Mouse (Mus musculus): ENCODE measurements at regions not wholly inside any gene's neighbourhood (a gene's known extent, or its start where the extent isn't known, plus 50 kb on each side); places are given as distances from the start of the nearest gene placed in this dataset.

DNA sequence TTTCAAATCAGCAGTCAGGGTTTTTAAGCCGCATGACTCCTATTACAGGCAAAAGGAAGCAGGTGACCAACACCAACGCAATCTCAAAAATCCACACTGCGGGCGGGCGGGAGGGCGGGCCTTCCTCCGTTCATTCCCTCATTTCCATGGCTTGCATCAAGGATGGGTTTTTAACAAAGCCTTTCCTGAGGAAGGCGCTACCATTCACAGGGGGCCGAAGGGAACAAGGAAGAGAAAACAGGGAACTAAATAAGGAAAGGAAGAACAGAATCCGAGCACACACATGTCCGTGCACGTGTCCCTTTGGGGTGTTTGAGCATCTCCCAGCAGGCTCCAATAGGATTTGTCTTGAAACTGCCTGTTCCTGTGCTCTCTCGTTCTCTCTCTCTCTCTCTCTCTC, 421.0 kb upstream of the Jarid2 start:
- no peak for DNase-seq
- intact Hi-C loops (cut with DNase I), result loop anchor here (5.0 kb wide), 3 partner anchors 49 to 446 kb away; no protein-coding TSS in a partner anchor

DNA sequence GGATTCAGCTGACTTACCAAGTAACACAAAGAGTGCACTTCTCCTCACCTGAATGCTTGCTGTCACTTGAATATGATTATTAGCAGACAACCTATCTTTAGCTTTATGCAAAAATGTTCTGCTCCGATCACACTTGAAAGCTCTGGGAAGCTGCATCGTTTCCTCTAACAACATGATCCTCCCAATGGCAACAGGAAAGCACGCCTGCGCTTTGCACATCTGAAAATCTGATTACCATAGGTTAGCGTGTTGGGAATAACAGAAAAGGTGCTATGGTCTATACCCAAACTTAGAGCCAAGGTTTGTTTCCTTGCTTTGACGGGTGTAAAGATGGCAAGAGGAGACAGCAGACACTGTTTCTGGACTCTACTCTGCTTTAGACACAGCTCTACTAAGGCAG, 417.0 kb upstream of the Jarid2 start:
- DNase-seq, result no peak
- intact Hi-C loops (cut with DNase I), result loop anchor here (5.0 kb wide), 2 partner anchors 55 to 255 kb away; no protein-coding TSS in a partner anchor

DNA sequence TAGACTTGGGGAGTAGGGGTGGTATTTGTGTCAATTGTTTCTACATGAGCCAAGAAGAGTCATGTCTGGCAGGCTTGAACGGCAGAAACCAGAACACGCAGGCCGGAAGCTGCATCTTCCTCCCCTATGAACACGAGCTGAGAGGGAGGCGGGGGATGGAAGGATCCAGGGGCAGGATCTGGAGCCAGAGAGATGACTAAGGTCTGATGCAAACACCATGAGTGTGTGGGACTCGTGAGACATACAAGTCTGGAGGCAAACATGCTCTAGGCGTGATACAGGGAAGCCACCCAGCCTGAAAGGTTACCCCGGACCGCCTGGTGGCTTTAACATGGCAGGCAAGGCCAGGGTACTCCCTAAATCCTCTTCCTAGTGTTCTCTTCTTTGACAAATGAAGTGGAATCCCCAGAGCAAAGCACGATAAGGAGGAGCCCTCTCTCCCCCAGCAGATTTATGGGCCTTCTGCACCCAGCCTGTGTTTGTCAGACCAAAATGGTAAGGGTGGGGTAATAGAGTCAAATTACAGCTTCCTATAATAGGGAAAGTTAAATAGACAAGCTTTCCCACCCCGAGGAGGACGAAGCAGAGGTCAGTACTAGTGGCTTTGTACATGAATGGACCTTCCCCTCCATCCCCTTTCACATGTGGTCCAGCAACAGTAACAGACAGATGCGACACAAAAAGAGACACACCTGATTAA, 412.4 kb upstream of the Jarid2 start:
- DNase-seq, result peak in 1 of 2 experiments; percentile 42
- intact Hi-C loops (cut with DNase I), result no loop called here

DNA sequence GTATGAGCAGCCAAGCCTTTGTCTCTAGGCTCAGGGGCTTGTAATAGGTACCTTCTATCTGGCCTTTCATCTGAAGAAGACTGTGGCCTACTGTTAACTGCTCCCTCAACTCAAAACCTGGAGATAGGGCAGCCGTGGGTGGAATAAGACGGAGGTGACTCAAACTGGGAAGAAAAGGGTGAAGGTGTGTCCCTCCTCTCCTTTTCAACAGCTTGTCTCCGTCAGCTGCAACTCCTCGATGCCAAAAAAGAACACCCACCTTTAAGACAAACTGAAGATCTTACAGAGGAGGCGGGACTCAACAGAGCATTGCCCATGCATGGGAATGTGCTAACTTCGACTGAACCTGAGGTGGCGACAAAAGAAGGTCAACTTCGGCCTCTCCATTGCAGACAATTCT, 411.7 kb upstream of the Jarid2 start:
- no peak for DNase-seq
- intact Hi-C loops (cut with DNase I), result no loop called here

DNA sequence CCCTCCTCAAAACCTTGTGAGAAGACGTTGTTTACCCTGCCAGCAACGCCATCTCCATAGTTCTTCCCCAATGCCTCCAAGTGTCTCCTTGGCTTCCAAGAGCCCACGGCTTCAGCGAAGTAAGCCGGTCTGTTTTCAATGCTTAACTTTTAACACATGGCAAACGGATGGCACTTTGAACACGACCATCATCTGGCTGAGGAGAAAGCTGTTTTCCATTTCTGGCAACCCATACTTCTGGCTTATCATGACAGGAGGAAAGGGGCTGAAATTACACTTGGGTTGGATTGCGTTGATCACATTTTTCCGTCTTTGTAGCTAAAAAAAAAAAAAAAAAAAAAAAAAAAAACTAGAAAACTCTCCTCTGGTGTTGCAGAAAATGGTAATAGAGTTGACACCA, 410.2 kb upstream of the Jarid2 start:
- no peak for DNase-seq
- intact Hi-C loops (cut with DNase I), result no loop called here

DNA sequence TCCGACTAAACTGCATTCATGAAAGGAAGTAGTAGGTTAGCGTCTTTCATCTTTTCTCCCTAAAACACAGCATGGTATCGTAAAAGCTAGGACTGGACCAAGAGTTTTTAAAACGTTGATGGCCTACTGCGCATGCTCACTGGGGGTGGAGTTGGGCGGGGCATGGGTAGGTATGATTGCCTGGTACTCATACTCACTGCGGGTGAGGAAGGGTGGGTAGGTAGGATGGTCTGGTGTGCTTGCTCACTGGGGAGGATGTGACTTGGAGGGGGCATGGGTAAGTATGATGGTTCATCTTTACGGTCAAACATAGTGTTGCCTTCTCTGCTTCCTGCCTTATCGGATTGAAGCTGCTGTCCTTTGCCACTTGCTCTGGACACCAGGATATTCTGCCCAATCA, 409.8 kb upstream of the Jarid2 start:
- intact Hi-C loops (cut with DNase I), result no loop called here
- DNase-seq, result no peak

DNA sequence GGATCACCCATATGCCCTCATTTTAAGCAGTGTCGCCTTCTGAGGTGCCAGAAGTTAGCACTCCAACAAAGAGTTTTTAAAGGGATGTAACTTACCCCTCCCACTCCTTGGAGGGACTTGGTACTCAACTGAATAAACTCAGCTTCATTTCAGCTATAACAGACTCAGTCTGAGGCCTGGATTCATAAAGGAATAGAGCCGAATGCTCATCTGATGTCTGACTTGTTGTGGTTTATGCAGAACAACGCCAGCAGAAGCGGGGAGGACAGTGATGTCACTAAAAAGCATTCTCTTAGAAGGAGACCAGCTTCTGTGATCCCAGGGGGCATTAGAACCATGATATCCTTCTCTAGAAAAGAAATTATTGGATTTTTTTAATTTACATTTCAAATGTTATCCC, 409.0 kb upstream of the Jarid2 start:
- intact Hi-C loops (cut with DNase I), result no loop called here
- DNase-seq, result no peak

DNA sequence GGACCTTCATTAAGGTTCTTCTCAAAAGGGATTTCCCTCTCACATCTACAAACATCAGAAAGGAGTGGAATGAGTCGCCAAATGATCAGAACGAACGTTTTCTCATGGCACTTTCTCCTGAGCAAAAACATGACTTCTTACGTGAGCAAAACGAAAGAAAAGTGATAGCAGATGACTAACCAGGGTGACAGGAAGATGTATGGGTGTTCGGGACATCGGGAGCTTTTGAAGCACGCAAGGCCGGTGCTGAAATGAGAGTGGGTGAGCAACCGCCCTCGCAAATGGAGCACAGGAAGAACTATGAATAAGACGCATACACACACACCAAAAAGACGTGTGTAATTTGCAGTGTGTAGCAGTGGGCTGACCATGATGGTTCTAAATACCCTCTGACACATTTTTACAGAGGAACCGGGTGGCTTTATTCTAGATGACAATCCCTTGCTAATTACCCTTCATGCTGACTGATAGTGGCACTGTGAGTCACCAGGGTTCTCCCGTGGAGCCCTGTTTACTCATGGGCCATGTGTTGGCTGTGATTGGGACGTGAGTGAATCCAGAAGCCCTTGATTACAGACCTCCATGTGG, 408.2 kb upstream of the Jarid2 start:
- DNase-seq, result no peak
- intact Hi-C loops (cut with DNase I), result no loop called here

DNA sequence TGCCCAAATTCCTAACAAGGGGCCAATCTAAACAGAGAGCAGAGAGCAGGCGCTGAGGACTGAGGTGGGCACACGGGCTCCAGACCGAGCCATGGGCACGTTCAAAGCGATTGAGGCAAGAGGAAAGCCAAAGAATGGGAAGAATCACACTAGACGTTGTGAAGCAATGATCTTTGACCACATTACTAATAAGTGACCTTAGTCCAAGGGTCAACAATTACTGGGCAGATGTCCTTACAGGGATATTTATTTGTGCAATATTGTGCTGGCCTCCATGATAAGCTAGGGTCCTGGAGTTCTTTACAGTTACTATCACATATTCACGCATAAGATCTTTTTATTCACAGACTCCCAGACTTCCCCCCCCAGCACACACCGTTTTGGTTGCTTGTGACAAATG, 400.9 kb upstream of the Jarid2 start:
- intact Hi-C loops (cut with DNase I), result no loop called here
- no peak for DNase-seq

DNA sequence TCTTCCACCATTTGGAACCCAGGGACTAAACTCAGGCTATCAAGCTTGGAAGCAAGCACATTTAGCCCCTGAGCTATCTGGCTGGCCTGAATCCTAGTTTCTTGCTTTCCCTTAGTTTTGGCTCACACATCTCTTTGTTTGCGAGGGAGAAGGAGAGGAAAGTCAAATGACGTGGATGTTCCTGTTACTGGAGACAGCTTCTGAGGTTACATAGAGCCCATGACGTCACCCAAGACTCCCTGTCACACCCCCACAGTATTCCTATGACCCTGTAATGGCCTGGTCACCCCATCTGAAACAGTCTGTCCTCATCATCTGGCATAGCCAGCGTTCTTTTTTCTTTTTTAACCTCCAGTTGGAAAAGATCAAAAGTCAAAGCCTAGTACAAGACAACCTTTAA, 400.1 kb upstream of the Jarid2 start:
- no peak for DNase-seq
- intact Hi-C loops (cut with DNase I), result no loop called here

DNA sequence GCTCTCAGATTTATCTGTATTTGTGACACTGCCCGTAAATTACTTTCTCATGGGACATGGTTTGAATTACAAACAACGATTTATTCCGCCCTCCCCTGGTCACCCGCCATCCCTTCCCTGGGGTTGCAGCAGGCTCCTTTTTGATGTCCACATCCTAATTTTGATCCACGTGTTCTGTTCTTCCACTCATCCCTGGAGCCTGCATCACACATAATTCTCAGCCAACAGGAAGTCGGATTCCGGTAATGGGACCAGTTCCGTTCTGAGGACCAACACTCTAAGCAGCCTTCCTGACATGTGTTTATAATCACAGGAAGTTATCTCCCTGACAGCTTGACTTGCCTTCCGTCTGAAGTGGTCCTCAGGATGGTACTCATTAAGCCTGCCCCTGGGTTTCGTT, 399.6 kb upstream of the Jarid2 start:
- intact Hi-C loops (cut with DNase I), result no loop called here
- peak in 1 of 2 experiments; percentile 38 for DNase-seq

DNA sequence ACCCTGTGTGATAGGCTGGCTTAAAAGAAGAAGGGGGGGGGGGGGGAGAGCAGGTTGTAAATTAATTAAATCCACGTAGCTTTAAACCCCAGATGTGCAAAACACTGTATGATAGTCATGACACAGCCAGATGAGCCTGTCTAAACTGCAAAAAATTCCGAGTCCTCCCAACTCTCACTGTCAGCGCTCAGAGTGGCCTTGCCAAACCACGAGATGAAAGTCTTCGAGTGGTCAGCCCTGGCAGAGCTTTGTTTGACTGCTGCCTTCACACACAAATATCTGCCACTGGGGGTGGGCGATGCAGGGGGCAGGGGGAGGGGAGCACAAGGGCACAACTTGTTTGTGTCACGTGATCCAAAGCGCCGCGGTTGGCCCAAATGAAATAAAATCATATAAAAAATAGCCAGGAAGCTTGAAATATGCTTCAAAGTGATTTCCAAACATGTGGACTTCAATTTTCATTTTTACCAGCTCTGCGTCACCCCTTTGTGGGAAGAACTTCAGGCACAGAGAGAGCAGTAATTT, 396.5 kb upstream of the Jarid2 start:
- intact Hi-C loops (cut with DNase I), result no loop called here

DNA sequence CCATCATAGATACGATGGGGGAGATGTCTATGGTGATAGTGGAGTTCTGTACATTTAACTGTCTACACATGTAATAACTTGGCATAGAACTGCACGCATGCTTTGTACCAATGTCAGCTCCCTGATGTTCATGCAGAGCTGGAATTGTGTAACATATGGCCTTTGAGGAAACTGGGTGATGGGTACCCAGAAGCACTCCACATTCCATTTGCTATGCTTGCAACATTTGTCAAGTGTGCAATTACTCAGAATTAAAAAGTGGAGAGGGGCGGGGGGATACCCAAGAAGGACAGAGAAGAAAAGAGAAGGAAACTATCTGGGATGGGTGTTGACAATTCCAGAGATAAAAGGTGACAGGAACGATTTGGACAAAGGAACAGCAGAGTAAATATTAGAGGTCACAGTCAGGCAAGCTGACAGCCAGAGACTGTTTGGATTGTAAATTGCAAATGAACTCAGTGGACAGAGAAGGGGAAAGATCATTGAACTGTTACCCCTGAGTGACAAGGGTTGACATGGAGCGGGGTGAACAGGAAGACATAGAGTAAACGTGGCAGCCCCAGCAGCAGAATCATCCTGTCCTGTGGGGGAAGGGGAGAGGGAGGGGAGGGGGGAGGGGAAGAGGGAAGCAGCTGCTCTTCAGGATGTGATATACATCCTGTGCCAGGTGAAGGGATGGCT, 390.1 kb upstream of the Jarid2 start:
- intact Hi-C loops (cut with DNase I), result no loop called here
- no peak for DNase-seq

More for the DNA sequence above, 396.5 kb upstream of the Jarid2 start:
- no peak for DNase-seq

DNA sequence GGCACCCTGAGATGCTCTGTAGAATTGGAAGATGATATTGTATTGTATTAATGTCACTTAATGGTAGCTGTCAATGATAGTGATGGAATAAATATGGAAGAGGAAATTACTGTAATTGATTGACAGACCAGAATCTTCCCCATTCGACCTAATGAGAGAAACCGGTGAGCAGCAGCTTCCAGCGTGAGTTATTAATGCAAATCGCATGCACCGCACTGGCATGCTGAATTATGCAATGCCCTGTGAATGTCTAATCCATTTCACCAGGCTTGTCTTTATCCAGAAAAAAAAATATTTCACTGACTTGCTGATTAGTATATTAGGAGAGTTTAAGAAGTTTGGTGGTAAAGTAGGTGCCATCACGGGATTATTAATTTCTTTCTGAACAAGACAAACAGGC, 384.2 kb upstream of the Jarid2 start:
- intact Hi-C loops (cut with DNase I), result no loop called here
- DNase-seq, result no peak

DNA sequence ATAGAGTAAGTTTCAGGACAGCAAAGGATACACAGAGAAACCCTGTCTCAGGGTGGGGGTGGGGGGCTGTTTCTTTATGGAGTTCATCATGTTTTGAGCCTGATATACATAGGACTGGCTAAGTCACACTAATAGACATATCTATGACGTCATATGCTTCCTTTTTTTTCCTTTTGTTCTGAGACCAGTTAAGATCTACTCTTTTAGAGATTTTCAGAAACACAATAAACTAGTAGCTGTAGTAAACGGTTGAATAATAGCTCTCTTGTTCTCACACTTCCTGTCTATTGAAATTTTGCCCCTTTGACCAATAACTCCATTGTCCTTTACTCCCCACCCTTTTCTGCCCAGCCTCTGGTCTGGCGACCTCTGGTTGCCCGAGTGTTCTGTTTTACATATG, 382.6 kb upstream of the Jarid2 start:
- intact Hi-C loops (cut with DNase I), result no loop called here
- DNase-seq, result no peak

DNA sequence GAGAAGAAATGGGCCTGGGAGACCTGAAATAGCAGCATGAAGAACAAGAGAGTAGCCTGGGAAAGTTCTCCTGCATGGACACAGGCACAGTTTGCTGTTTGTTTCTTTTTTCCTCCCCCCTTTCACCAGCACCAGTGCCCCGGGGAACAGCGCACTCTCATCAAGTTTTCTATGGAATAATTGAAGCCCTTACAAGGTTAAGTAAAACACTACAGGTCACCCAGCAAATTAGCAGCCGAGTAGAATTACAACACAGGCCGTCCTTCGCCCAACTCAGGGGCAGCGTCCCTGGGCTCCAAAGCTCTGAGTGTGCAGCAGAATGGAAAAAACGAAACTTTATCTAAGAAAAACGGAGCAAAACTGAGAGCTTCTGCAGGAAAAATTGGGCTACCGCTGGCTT, 381.6 kb upstream of the Jarid2 start:
- intact Hi-C loops (cut with DNase I), result no loop called here
- DNase-seq, result no peak

DNA sequence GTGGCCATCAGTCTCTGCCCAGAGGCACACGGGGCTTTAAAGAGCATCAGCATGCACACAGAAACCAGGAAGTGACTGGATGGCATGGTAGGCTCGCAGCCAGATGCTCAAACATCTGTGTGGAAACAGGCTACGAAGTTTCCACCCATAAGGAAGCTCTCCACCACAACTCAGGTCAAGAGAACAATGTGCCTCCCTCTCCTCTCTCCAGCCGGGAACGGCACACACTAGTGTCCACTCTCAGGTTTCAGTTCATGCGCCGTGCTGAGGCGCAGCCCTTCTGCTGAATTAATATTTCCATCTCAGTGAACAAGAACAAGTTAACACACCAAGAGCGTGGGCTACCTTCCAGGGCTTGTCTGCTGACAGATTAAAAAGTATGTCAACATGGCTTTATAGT, 375.4 kb upstream of the Jarid2 start:
- intact Hi-C loops (cut with DNase I), result no loop called here
- DNase-seq, result no peak

DNA sequence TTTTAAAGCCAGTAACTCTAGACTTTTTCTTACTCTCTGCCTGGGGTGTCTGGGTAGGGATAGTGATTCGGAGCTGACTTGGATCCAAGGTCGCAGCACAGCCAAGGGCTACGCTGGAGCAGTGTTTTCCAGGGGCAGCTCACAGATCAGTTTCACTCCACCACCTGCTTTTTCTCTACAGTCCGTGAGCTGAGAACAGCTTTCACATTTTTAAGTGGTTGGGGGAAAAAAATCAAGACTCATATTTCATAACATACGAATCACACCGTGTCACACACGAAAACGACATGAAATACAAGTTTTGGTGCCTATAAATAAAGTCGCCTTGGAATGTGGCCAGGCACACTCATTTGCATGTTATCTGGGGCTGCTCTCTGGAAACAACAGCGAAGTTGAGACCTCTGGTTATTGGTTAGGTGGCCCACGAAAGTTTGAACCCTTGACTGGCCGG, 373.5 kb upstream of the Jarid2 start:
- intact Hi-C loops (cut with DNase I), result loop anchor here (5.0 kb wide), 1 partner anchor 48 kb away; no protein-coding TSS in a partner anchor
- DNase-seq, result peak; percentile 41 to 42

DNA sequence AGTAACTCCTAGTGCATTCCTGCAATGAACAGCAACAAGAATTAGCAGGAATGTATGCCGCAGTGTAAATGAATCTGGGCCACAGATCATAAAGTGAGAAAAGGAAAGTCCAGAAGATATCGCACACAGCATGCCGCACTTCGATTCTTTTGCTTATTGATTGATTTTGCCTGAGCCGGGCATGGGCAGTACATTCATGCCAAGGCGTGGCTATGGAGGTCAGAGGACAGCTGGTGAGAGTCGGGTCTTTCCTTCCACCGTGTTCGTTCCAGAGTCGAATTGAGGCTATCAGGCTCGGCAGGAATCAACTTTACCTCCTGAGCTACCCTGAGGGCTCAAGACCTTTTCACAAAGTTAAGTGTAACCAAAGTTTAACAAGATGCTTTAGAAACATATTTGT, 372.3 kb upstream of the Jarid2 start:
- intact Hi-C loops (cut with DNase I), result loop anchor here (5.0 kb wide), 1 partner anchor 50 kb away; no protein-coding TSS in a partner anchor

DNA sequence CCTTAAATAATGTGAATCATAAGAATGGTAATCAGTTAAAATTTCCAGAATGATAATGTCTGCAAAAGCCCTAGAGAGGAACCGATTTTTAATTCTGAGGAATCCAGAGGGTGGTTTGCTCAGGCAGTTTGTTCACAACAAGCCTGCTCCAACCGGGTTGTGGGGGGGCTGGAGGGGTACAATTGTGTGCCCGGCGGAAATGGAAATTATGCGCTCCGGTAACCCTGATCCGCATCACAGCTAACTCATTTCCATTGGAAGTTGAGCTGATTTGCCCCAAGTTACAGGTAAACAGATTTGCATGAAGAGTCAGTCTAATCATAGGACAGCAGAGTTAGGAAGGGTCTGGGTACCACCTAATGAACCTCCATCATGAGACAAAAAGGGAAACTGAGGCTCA, 369.9 kb upstream of the Jarid2 start:
- DNase-seq, result no peak
- intact Hi-C loops (cut with DNase I), result loop anchor here (5.0 kb wide), 1 partner anchor 52 kb away; no protein-coding TSS in a partner anchor

More for the DNA sequence above, 372.3 kb upstream of the Jarid2 start:
- no peak for DNase-seq

DNA sequence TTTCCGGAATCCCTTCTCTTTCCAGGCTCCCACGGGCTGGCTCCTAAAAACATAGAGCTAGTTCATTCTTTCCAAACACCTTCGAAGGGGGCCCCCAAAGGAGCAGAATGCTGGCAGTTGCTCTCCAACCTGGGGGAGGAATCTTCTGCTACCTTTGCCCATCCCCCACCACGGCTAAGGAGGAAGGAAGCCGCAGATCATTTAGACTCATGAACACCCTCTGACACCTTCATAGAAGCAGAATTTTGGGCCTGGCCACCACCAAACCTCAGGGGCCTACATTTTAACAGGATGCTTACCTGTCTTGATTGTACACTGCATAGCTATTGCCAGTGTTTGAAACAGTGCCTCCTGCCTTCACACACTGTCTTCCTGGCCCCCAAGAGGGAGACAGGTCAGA, 369.3 kb upstream of the Jarid2 start:
- intact Hi-C loops (cut with DNase I), result loop anchor here (5.0 kb wide), 1 partner anchor 128 kb away; no protein-coding TSS in a partner anchor
- no peak for DNase-seq

Measured in heart, postnatal 36 days (tissue).